Mouse (Mus musculus): Measurements from ENCODE around the gene Olfr322.
"Not testable (repeated sequence)": the region's sequence is repeated elsewhere in the genome, so short reads cannot be mapped to it uniquely, and the experiment has no call there.

The Olfr322 gene

GRCm38 (mm10) chr11:58658596-58658995 is at the start of gene Olfr322:
Gene Olfr322, plus strand, starts transcription at chr11:58658782.
- DNase-seq: no peak

- DNase-seq: no peak
These were observed 45.2 kb upstream of the Olfr322 start for GRCm38 (mm10) chr11:58613359-58613758.

GRCm38 (mm10) chr11:58614526-58614925 is 44.1 kb upstream of the Olfr322 start:
- no peak for DNase-seq

- DNase-seq: no peak
These were observed 42.6 kb upstream of the Olfr322 start, which contains the start of gene 2210407C18Rik for GRCm38 (mm10) chr11:58615975-58616374. Gene 2210407C18Rik, minus strand, starts transcription at chr11:58616075.

GRCm38 (mm10) chr11:58618369-58618768 is 40.2 kb upstream of the Olfr322 start:
- no peak for DNase-seq

GRCm38 (mm10) chr11:58618793-58619192 is 39.8 kb upstream of the Olfr322 start:
- DNase-seq: no peak

GRCm38 (mm10) chr11:58626146-58626545 is 32.4 kb upstream of the Olfr322 start:
- DNase-seq: no peak

- no peak for DNase-seq
These were observed 28.2 kb upstream of the Olfr322 start, which contains the start of gene Olfr323 for GRCm38 (mm10) chr11:58630401-58630800. Gene Olfr323, minus strand, starts transcription at chr11:58630501.

- no peak for DNase-seq
These were observed 23.7 kb upstream of the Olfr322 start for GRCm38 (mm10) chr11:58634878-58635277.

GRCm38 (mm10) chr11:58636376-58636977 is 22.1 kb upstream of the Olfr322 start:
- peak; percentile 13 to 28 for DNase-seq

GRCm38 (mm10) chr11:58638176-58638701 is 20.3 kb upstream of the Olfr322 start:
- DNase-seq: no peak

- DNase-seq: no peak
These were observed 18.2 kb upstream of the Olfr322 start, which contains the start of gene Trim58 for GRCm38 (mm10) chr11:58640272-58640867. Gene Trim58, plus strand, starts transcription at chr11:58640465.

GRCm38 (mm10) chr11:58641057-58641456 is 17.5 kb upstream of the Olfr322 start:
- DNase-seq: no peak

- DNase-seq: no peak
These were observed 16.8 kb upstream of the Olfr322 start for GRCm38 (mm10) chr11:58641638-58642358.

GRCm38 (mm10) chr11:58643350-58643749 is 15.2 kb upstream of the Olfr322 start:
- DNase-seq: peak; percentile 13 to 18

- DNase-seq: no peak
These were observed 3.4 kb upstream of the Olfr322 start for GRCm38 (mm10) chr11:58655151-58655550.

- DNase-seq: no peak
These were observed 10.7 kb downstream of the Olfr322 start for GRCm38 (mm10) chr11:58669252-58669651.

GRCm38 (mm10) chr11:58671825-58672224 is 13.2 kb downstream of the Olfr322 start:
- no peak for DNase-seq

GRCm38 (mm10) chr11:58680799-58681198 is 22.2 kb downstream of the Olfr322 start, which contains the start of gene Olfr320:
Gene Olfr320, plus strand, starts transcription at chr11:58681099.
- DNase-seq: no peak

GRCm38 (mm10) chr11:58698862-58699261 is 40.3 kb downstream of the Olfr322 start, which contains the start of gene Olfr319:
Gene Olfr319, plus strand, starts transcription at chr11:58699162.
- no peak for DNase-seq

- DNase-seq: no peak
These were observed 50.5 kb downstream of the Olfr322 start for GRCm38 (mm10) chr11:58709086-58709485.

GRCm38 (mm10) chr11:58717723-58718122 is 59.1 kb downstream of the Olfr322 start:
- DNase-seq: not testable (repeated sequence)

Data from thymus, adult 18-20 months (tissue).